Mouse (Mus musculus) CD8-positive naive resting alpha-beta T cell, adult 2 months (primary cell): Measurements from ENCODE around the gene Optn.

Source experiments
- DNase-seq, 2 experiments: peaks; one replicate each; pipeline ENCODE4 v3.0.0; 2022; ENCODE audit warnings: low read depth in 2 of 2, low spot score in 2 of 2

The Optn gene

GRCm38 (mm10) chr2:5033546-5034420 is 30.1 kb downstream of the Optn start:
- DNase-seq, result no peak

DNA sequence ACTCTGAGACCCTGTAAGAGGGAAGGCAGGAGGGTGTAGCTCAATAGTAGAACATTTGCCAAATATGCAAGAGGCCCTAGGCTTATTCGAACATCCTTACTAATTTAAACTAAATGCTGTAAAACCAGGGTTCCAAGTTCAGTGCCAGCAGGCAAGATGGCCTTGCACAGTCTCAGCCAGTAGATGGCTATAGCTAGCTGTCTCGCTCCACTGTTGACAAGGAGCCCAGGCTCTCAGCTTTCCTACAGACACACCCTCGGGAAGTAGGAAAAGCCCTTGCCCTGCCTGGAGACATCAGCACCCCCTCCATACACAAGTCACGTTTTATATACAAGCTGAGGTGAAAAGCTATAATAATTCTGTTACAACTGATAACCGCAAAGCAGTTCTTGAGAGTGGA is 31.2 kb downstream of the Optn start:
- no peak for DNase-seq

- DNase-seq, result no peak
Observed at GRCm38 (mm10) chr2:5031215-5031614, 32.6 kb downstream of the Optn start.

DNA sequence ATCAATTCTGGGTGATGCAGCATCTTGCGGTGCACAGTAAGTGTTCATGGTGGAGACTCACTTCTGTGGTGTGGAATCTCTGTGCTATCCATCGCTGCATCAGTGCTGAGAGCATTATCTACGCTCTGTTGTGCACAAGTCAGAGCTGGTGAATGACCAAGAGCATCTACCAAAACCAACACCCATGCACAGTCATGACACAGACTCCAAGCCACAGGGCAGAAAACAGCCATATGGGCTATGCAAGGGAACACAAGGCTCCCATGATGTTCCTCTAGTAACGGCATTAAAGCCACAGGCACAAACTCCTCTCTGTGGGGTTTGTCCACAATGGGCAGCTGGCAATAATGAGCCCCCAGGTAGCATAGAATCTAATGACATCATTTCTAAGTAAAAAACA is 34.0 kb downstream of the Optn start:
- no peak for DNase-seq

DNA sequence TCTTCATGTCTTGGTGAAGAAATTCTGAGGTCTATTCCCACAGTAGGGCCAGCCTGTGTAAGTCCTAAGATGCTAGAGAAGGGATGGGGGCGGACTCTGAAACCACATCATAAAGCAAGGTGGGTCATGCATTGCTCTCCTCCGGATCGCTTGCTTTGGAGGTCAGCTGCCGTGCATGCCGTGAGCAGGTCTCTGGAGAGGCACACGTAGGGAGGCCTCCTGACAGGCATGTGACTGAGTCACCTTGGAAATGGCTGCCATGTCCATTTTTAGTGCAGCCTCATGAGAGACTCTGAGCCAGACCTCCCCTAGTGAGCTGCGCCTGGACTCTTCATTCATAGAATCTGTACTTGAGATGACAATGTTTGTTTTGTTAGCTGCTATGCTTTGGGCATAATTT is 35.8 kb downstream of the Optn start:
- DNase-seq, result no peak

GRCm38 (mm10) chr2:5027057-5027456 is 36.8 kb downstream of the Optn start:
- DNase-seq, result no peak

DNA sequence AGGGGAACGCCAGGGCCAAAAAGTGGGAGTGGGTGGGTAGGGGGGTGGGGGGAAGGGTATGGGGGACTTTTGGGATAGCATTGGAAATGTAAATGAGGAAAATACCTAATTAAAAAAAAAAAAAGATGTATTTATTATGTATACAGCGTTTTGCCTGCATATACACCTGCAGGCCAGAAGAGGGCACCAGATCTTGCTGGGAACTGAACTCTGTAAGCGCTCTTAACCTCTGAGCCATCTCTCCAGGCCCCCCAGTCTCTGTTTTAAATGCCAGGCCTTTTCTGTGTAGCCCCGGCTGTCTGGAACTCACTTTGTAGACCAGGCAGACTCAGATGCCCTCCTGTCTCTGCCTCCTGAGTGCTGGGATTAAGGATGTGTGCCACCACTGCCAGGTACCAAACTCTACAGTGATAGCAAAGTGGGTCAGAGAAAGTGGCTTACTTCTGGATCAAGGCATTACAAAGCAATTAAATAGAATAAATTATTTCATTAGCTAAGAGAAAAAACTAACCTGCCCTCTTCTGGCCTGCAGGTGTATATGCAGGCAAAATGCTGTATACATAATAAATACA is 38.6 kb downstream of the Optn start:
- peak in 1 of 2 experiments; percentile 6 for DNase-seq

GRCm38 (mm10) chr2:5023699-5024399 is 40.0 kb downstream of the Optn start:
- DNase-seq, result no peak

- DNase-seq, result no peak
Observed at GRCm38 (mm10) chr2:5023275-5023674, 40.6 kb downstream of the Optn start.

GRCm38 (mm10) chr2:5019708-5020107 is 44.1 kb downstream of the Optn start:
- no peak for DNase-seq

GRCm38 (mm10) chr2:5016922-5017321 is 46.9 kb downstream of the Optn start:
- no peak for DNase-seq

- DNase-seq, result no peak
Observed at GRCm38 (mm10) chr2:5015527-5015926, 48.3 kb downstream of the Optn start.

GRCm38 (mm10) chr2:5014616-5015015 is 49.2 kb downstream of the Optn start:
- DNase-seq, result no peak

DNA sequence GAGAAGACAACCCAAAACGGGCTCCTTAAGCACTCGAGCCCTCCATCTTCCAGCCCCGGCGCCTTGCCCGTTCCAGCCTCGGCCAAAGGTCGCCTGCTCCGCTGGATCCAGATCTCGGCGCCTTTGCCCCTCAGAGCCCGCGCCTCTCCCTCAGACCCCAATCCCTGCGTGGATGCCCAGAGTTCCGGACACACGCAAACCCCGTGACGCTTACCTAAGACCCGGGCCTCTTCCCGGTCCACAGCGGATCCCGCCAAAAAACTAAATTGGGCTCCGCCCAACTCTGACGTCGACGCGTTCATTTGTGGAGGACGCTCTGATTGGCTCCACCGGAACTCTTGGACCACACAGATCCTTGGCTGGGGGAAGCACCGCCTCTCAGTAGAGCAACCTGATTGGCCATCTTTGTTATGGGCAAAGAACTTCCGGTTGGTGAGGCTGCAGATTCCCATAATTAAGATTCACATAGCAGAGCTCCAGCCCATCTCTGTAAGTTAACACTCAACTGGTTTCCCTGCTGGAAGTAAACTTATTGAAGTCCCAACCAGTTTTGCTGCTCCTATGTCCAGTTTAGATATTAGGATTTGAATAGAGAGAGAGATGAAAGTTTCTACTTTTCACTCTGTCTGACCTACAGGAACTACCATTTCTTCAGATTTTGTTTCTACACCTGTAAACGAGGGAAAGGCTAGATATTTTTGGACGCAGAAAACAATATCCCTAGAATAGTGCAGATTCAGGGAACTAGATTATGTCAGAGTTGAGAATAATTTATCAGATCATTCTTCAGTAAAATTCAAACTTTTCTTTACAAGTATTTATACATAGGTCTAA is 51.1 kb downstream of the Optn start, which contains the start of gene Mcm10:
Gene Mcm10, minus strand, starts transcription at position 301 of the 834 bp plus-strand sequence.
- peak; percentile 78 to 82 for DNase-seq

- DNase-seq, result no peak
Observed at GRCm38 (mm10) chr2:5011898-5012490, 51.9 kb downstream of the Optn start.

- DNase-seq, result no peak
Observed at GRCm38 (mm10) chr2:5007107-5007506, 56.7 kb downstream of the Optn start.

DNA sequence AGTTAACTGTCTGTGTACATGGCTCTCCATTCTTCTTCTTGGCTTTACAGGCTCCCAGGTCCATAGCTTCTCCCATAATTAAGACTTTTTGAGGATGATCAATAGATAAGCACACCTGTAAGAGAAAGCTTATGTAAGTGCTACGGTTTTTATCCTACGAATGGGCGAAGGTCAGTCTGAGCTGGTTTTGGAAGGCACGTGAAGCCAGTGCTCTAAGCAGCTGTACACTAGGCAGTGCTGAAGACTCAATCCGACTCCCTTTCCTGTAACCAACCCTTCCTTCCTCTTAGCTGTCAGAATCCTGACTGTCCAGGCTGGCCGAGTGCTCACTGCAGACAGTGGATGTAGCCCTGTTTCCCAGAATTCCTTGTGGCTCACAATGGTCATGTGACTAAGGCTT is 62.6 kb downstream of the Optn start:
- DNase-seq, result no peak

DNA sequence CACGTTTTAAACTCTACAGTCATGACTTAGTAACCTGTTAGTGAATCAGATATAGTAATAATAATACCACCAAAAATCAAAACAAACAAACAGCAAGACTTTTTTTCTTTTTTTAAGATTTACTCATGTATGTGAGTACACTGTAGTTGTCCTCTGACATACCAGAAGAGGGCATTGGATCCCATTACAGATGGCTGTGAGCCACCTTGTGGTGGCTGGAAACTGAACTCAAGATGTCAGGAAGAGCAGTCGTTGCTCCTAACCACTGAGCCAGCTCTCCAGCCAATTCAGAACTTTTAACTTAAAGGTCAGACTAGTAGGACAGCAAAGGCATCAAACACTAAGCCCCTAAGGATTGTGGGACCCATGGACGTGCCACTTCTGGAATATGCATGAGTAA is 64.9 kb downstream of the Optn start:
- DNase-seq, result no peak

- DNase-seq, result no peak
Observed at GRCm38 (mm10) chr2:4996421-4996824, 67.4 kb downstream of the Optn start.

GRCm38 (mm10) chr2:4995646-4996045 is 68.2 kb downstream of the Optn start:
- DNase-seq, result no peak

GRCm38 (mm10) chr2:4994436-4994835 is 69.4 kb downstream of the Optn start:
- no peak for DNase-seq
